Mouse (Mus musculus) liver, postnatal 0 days (tissue): ENCODE measurements at regions not wholly inside any gene's neighbourhood (a gene's known extent, or its start where the extent isn't known, plus 50 kb on each side); places are given as distances from the start of the nearest gene placed in this dataset.

Experiments
- CTCF ChIP-seq: sonication (generic); IDR thresholded peaks from 2 replicates; pipeline ENCODE4 v1.5.1; 2016; ENCODE audit warnings: antibody characterized with exemption, low read depth
- EP300 ChIP-seq: IDR thresholded peaks from 2 replicates; pipeline ENCODE4 v1.6.1; 2016; ENCODE audit warnings: antibody characterized with exemption, low read depth, mild to moderate bottlenecking

- TF ChIP-seq CTCF: no peak
- TF ChIP-seq EP300: no peak
These were observed 951.6 kb downstream of the Robo1 start for GRCm38 (mm10) chr16:73259691-73260090.
